Mouse (Mus musculus) CH12.LX (cell line): ENCODE results near the gene Rnf133. TPM values are rescaled to one million over a fixed set of nuclear protein-coding genes. Genes with fewer than 3 reads are reported as not detected.

Experiments used
- DNase-seq: peaks from one replicate; pipeline ENCODE4 v3.0.0-alpha.2; 2013; ENCODE audit errors: extremely low read depth
- H3K27ac ChIP-seq: 2 replicates; pipeline ENCODE4 v1.5.1; 2012; ENCODE audit warnings: low read depth, mild to moderate bottlenecking, control low read depth, moderate library complexity; ENCODE audit not compliant: insufficient read depth
- H3K27me3 ChIP-seq: replicated peaks from 2 replicates; pipeline ENCODE3; 2012; ENCODE audit warnings: inconsistent platforms
- H3K36me3 ChIP-seq, 2 experiments: replicated peaks in 1 of 2; 2 replicates each; pipeline versions ENCODE3 to v1.6.1; 2012; ENCODE audit warnings: inconsistent platforms in 1 of 2, low read length in 1 of 2, mild to moderate bottlenecking in 1 of 2, mixed read lengths in 1 of 2, moderate library complexity in 1 of 2; ENCODE audit not compliant: control insufficient read depth in 1 of 2, insufficient read depth in 1 of 2
- H3K4me1 ChIP-seq, 2 experiments: 2 replicates each; pipeline ENCODE4 v1.6.1; 2012; ENCODE audit warnings: inconsistent platforms in 1 of 2, moderate library complexity in 1 of 2; ENCODE audit not compliant: insufficient read depth in 2 of 2, control insufficient read depth in 1 of 2
- H3K4me2 ChIP-seq: 2 replicates; pipeline ENCODE4 v1.6.1; 2012; ENCODE audit warnings: low read depth, mild to moderate bottlenecking, control low read depth; ENCODE audit not compliant: poor library complexity, insufficient read depth, severe bottlenecking
- H3K4me3 ChIP-seq, 3 experiments: fragments of 150-350 bp in 1 of 3; sonication (generic) in 1 of 3; replicated peaks in 1 of 3; 2 replicates each; pipeline versions ENCODE3 to v1.5.1; 2011 to 2012; ENCODE audit warnings: low read depth in 2 of 3, low read length in 2 of 3, mild to moderate bottlenecking in 2 of 3, moderate library complexity in 2 of 3, control low read depth in 1 of 3, improper control_type of control experiment in 1 of 3, inconsistent platforms in 1 of 3, mixed read lengths in 1 of 3; ENCODE audit not compliant: poor library complexity in 1 of 3
- H3K79me2 ChIP-seq: replicated peaks from 2 replicates; pipeline ENCODE4 v1.6.1; 2012; ENCODE audit warnings: mild to moderate bottlenecking, moderate library complexity; ENCODE audit not compliant: control insufficient read depth, poor library complexity, insufficient read depth, severe bottlenecking; ENCODE audit errors: extremely low read depth
- H3K9ac ChIP-seq: 2 replicates; pipeline ENCODE4 v1.6.1; 2012; ENCODE audit warnings: low read depth, mild to moderate bottlenecking, control low read depth, moderate library complexity; ENCODE audit not compliant: insufficient read depth
- H3K9me3 ChIP-seq: replicated peaks from 2 replicates; pipeline ENCODE3; 2012; ENCODE audit warnings: low read length, inconsistent platforms, mixed read lengths
- CHD1 ChIP-seq: IDR thresholded peaks from 2 replicates; pipeline ENCODE4 v1.6.1; 2012; ENCODE audit warnings: low read depth, low read length, improper control_type of control experiment, inconsistent platforms
- CHD2 ChIP-seq: IDR thresholded peaks from 2 replicates; pipeline ENCODE4 v1.6.1; 2011; ENCODE audit warnings: low read length, improper control_type of control experiment
- CTCF ChIP-seq, 2 experiments: IDR thresholded peaks in 1 of 2; conservative IDR thresholded peaks in 1 of 2; 2 replicates each; pipeline ENCODE4 v1.5.1; 2011 to 2012; ENCODE audit warnings: low read depth in 2 of 2, low read length in 2 of 2, improper control_type of control experiment in 1 of 2, inconsistent platforms in 1 of 2, mild to moderate bottlenecking in 1 of 2, moderate library complexity in 1 of 2
- ELF1 ChIP-seq: IDR thresholded peaks from 2 replicates; pipeline ENCODE4 v1.6.1; 2014; ENCODE audit warnings: low read depth, mild to moderate bottlenecking, inconsistent platforms, low read length, improper control_type of control experiment
- EP300 ChIP-seq: IDR thresholded peaks from 2 replicates; pipeline ENCODE4 v1.6.1; 2011; ENCODE audit warnings: low read length, improper control_type of control experiment
- JUND ChIP-seq: conservative IDR thresholded peaks from 2 replicates; pipeline ENCODE4 v1.6.1; 2011; ENCODE audit warnings: low read depth, low read length, improper control_type of control experiment
- MAFK ChIP-seq: IDR thresholded peaks from 2 replicates; pipeline ENCODE4 v1.6.1; 2011; ENCODE audit warnings: low read length, improper control_type of control experiment; ENCODE audit not compliant: insufficient replicate concordance
- MAZ ChIP-seq: IDR thresholded peaks from 2 replicates; pipeline ENCODE4 v1.6.1; 2012; ENCODE audit warnings: low read depth, mild to moderate bottlenecking, inconsistent platforms, low read length, improper control_type of control experiment, moderate library complexity
- MXI1 ChIP-seq: IDR thresholded peaks from 2 replicates; pipeline ENCODE4 v1.6.1; 2011; ENCODE audit warnings: mild to moderate bottlenecking, low read depth, low read length, improper control_type of control experiment
- MYC ChIP-seq: IDR thresholded peaks from 2 replicates; pipeline ENCODE4 v1.6.1; 2011; ENCODE audit warnings: low read depth, mild to moderate bottlenecking, improper control_type of control experiment, low read length
- NRF1 ChIP-seq: IDR thresholded peaks from 2 replicates; pipeline ENCODE4 v1.6.1; 2014; ENCODE audit warnings: low read depth, mild to moderate bottlenecking, inconsistent platforms, low read length, improper control_type of control experiment, moderate library complexity
- RCOR1 ChIP-seq: conservative IDR thresholded peaks from 2 replicates; pipeline ENCODE4 v1.6.1; 2012; ENCODE audit warnings: low read depth, mild to moderate bottlenecking, inconsistent platforms, low read length, improper control_type of control experiment
- SMC3 ChIP-seq: IDR thresholded peaks from 2 replicates; pipeline ENCODE4 v1.6.1; 2011; ENCODE audit warnings: low read depth, low read length, improper control_type of control experiment
- TCF12 ChIP-seq: IDR thresholded peaks from 2 replicates; pipeline ENCODE4 v1.6.1; 2014; ENCODE audit warnings: low read depth, mild to moderate bottlenecking, inconsistent platforms, low read length, improper control_type of control experiment
- UBTF ChIP-seq: IDR thresholded peaks from 2 replicates; pipeline ENCODE4 v1.6.1; 2012; ENCODE audit warnings: low read depth, mild to moderate bottlenecking, inconsistent platforms, low read length, improper control_type of control experiment, moderate library complexity
- ZC3H11A ChIP-seq: IDR thresholded peaks from 2 replicates; pipeline ENCODE4 v1.6.1; 2012; ENCODE audit warnings: low read depth, mild to moderate bottlenecking, inconsistent platforms, low read length, improper control_type of control experiment
- ZKSCAN1 ChIP-seq: IDR thresholded peaks from 2 replicates; pipeline ENCODE4 v1.6.1; 2012; ENCODE audit warnings: low read depth, inconsistent platforms, low read length, improper control_type of control experiment, borderline replicate concordance
- ZMIZ1 ChIP-seq: IDR thresholded peaks from 2 replicates; pipeline ENCODE4 v1.6.1; 2012; ENCODE audit warnings: low read depth, mild to moderate bottlenecking, inconsistent platforms, low read length, improper control_type of control experiment
- dilution Hi-C: fragments of 300-500 bp; cut with MboI; formaldehyde crosslinking; loops from 2 replicates; pipeline ENCODE4 v1.14.3; 2020; ENCODE audit warnings: low sequenced_read_pairs; ENCODE audit not compliant: extremely low pct_unique_long_range_greater_than_20kb, extremely low pct_ligation_motif_present
- in situ Hi-C: fragments of 300-500 bp; cut with MboI; formaldehyde crosslinking; loops from 3 replicates; pipeline ENCODE4 v1.14.3; 2019; ENCODE audit warnings: low sequenced_read_pairs, low pct_ligation_motif_present, low pct_unique_long_range_greater_than_20kb, mixed read lengths
- polyA plus RNA-seq: library from polyadenylated mRNA; unstranded; fragments of >175 nt; gene quantifications from 2 replicates; pipeline ENCODE4 v1.2.1, GENCODE M21; 2012; ENCODE audit warnings: low read depth; ENCODE audit not compliant: insufficient read length
- total RNA-seq, 2 experiments: library from RNA; depleted of rRNA; stranded (reverse); fragments of 300-350 nt in 1 of 2; fragments of >200 nt in 1 of 2; gene quantifications; 2 replicates each; pipeline ENCODE4 v1.2.3; 2012 to 2014

Gene Rnf133
- not detected in 2 replicates for total RNA-seq (2012; rRNA removed)
- not detected in 2 replicates for total RNA-seq (2014; rRNA removed)
- not detected in 2 replicates for polyA plus RNA-seq

DNA sequence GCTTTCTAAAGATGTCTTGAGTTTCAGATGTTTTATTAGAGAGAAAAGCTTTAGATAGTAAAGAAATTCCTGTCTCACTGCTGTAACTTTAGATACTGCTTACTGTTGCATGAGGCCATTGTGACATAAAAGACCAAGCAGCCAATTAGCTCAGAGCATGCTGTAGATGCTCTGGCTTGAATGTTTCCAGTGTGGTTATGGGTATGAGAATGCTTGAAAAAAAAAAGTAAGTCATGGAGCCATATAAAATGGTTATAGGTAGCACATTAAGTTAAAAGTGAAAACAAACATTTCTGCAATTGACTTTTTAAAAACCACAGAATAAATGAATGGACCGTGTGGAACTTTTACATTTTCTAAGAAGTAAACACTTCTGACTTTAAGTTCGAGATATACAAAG lies at the start of gene Rnf133:
Gene Rnf133, minus strand, starts transcription at position 101 of the 400 bp plus-strand sequence.
- no peak for TF ChIP-seq MAFK
- no peak for TF ChIP-seq ELF1
- no peak for TF ChIP-seq CTCF (conservative IDR thresholded peaks at IDR 0.05 in 1 of 2, IDR thresholded peaks at IDR 0.05 in 1 of 2; ENCODE audit: low read depth in 2 of 2, low read length in 2 of 2)
- TF ChIP-seq NRF1 = no peak
- TF ChIP-seq UBTF = no peak
- TF ChIP-seq ZKSCAN1 = no peak
- no peak for TF ChIP-seq CHD2
- no peak for TF ChIP-seq CHD1
- no peak for TF ChIP-seq RCOR1
- no peak for TF ChIP-seq MAZ
- no peak for TF ChIP-seq MYC
- TF ChIP-seq ZC3H11A = no peak
- no peak for TF ChIP-seq EP300
- TF ChIP-seq MXI1 = no peak
- no peak for TF ChIP-seq ZMIZ1
- TF ChIP-seq TCF12 = no peak
- TF ChIP-seq, all 38 proteins: peak for 0
- Histone ChIP-seq H3K4me1 (no peaks in the 10 kb centered on the region), H3K4me3 (no peak within 1 kb of the TSS), H3K27me3 (no peaks in the 10 kb centered on the region), H3K27ac (no peak within 1 kb of the TSS), H3K36me3 (no peaks in the 10 kb centered on the region), H3K4me2 (no peak within 1 kb of the TSS), H3K79me2 (no peaks in the 10 kb centered on the region), H3K9me3 (no peaks in the 10 kb centered on the region), H3K9ac (no peak within 1 kb of the TSS)
- in situ Hi-C loops = no loop called here
- dilution Hi-C loops = no loop called here
- no peak for DNase-seq

- Histone ChIP-seq H3K36me3 (no peaks in the 10 kb centered on the region), H3K27me3 (no peaks in the 10 kb centered on the region), H3K4me3 (no peak overlapping the region), H3K79me2 (no peaks in the 10 kb centered on the region), H3K4me2 (no peak overlapping the region), H3K27ac (no peak overlapping the region), H3K9me3 (no peaks in the 10 kb centered on the region), H3K9ac (no peak overlapping the region), H3K4me1 (no peaks in the 10 kb centered on the region)
- no peak for DNase-seq
- TF ChIP-seq JUND (no peak), MAFK (no peak), SMC3 (no peak), MXI1 (no peak), TCF12 (no peak)
- dilution Hi-C loops (no loop called here), in situ Hi-C loops (no loop called here)
These were observed 28.1 kb upstream of the Rnf133 start for GRCm38 (mm10) chr6:23678172-23678571.
